Mouse (Mus musculus) CH12.LX (cell line): Measurements from ENCODE around the gene Sugct. TPM values are rescaled to one million over a fixed set of nuclear protein-coding genes. Genes with fewer than 3 reads are reported as not detected.

Experiments used
- DNase-seq: peaks from one replicate; pipeline ENCODE4 v3.0.0-alpha.2; 2013; ENCODE audit errors: extremely low read depth
- H3K27ac ChIP-seq: 2 replicates; pipeline ENCODE4 v1.5.1; 2012; ENCODE audit warnings: low read depth, mild to moderate bottlenecking, control low read depth, moderate library complexity; ENCODE audit not compliant: insufficient read depth
- H3K27me3 ChIP-seq: replicated peaks from 2 replicates; pipeline ENCODE3; 2012; ENCODE audit warnings: inconsistent platforms
- H3K36me3 ChIP-seq, 2 experiments: replicated peaks in 1 of 2; 2 replicates each; pipeline versions ENCODE3 to v1.6.1; 2012; ENCODE audit warnings: inconsistent platforms in 1 of 2, low read length in 1 of 2, mild to moderate bottlenecking in 1 of 2, mixed read lengths in 1 of 2, moderate library complexity in 1 of 2; ENCODE audit not compliant: control insufficient read depth in 1 of 2, insufficient read depth in 1 of 2
- H3K4me1 ChIP-seq, 2 experiments: 2 replicates each; pipeline ENCODE4 v1.6.1; 2012; ENCODE audit warnings: inconsistent platforms in 1 of 2, moderate library complexity in 1 of 2; ENCODE audit not compliant: insufficient read depth in 2 of 2, control insufficient read depth in 1 of 2
- H3K4me2 ChIP-seq: 2 replicates; pipeline ENCODE4 v1.6.1; 2012; ENCODE audit warnings: low read depth, mild to moderate bottlenecking, control low read depth; ENCODE audit not compliant: poor library complexity, insufficient read depth, severe bottlenecking
- H3K4me3 ChIP-seq, 3 experiments: fragments of 150-350 bp in 1 of 3; sonication (generic) in 1 of 3; replicated peaks in 1 of 3; 2 replicates each; pipeline versions ENCODE3 to v1.5.1; 2011 to 2012; ENCODE audit warnings: low read depth in 2 of 3, low read length in 2 of 3, mild to moderate bottlenecking in 2 of 3, moderate library complexity in 2 of 3, control low read depth in 1 of 3, improper control_type of control experiment in 1 of 3, inconsistent platforms in 1 of 3, mixed read lengths in 1 of 3; ENCODE audit not compliant: poor library complexity in 1 of 3
- H3K79me2 ChIP-seq: replicated peaks from 2 replicates; pipeline ENCODE4 v1.6.1; 2012; ENCODE audit warnings: mild to moderate bottlenecking, moderate library complexity; ENCODE audit not compliant: control insufficient read depth, poor library complexity, insufficient read depth, severe bottlenecking; ENCODE audit errors: extremely low read depth
- H3K9ac ChIP-seq: 2 replicates; pipeline ENCODE4 v1.6.1; 2012; ENCODE audit warnings: low read depth, mild to moderate bottlenecking, control low read depth, moderate library complexity; ENCODE audit not compliant: insufficient read depth
- H3K9me3 ChIP-seq: replicated peaks from 2 replicates; pipeline ENCODE3; 2012; ENCODE audit warnings: low read length, inconsistent platforms, mixed read lengths
- CHD2 ChIP-seq: IDR thresholded peaks from 2 replicates; pipeline ENCODE4 v1.6.1; 2011; ENCODE audit warnings: low read length, improper control_type of control experiment
- CTCF ChIP-seq, 2 experiments: IDR thresholded peaks in 1 of 2; conservative IDR thresholded peaks in 1 of 2; 2 replicates each; pipeline ENCODE4 v1.5.1; 2011 to 2012; ENCODE audit warnings: low read depth in 2 of 2, low read length in 2 of 2, improper control_type of control experiment in 1 of 2, inconsistent platforms in 1 of 2, mild to moderate bottlenecking in 1 of 2, moderate library complexity in 1 of 2
- GABPA ChIP-seq: IDR thresholded peaks from 2 replicates; pipeline ENCODE4 v1.6.1; 2012; ENCODE audit warnings: low read depth, low read length, improper control_type of control experiment, inconsistent platforms; ENCODE audit not compliant: insufficient replicate concordance
- HCFC1 ChIP-seq: IDR thresholded peaks from 2 replicates; pipeline ENCODE4 v1.6.1; 2012; ENCODE audit warnings: low read depth, mild to moderate bottlenecking, inconsistent platforms, low read length, improper control_type of control experiment
- IRF4 ChIP-seq: IDR thresholded peaks from 2 replicates; pipeline ENCODE4 v1.6.1; 2014; ENCODE audit warnings: low read depth, mild to moderate bottlenecking, inconsistent platforms, low read length, improper control_type of control experiment
- JUN ChIP-seq: IDR thresholded peaks from 2 replicates; pipeline ENCODE4 v1.6.1; 2011; ENCODE audit warnings: low read depth, mild to moderate bottlenecking, low read length, improper control_type of control experiment, moderate library complexity; ENCODE audit not compliant: insufficient read depth
- MEF2A ChIP-seq: IDR thresholded peaks from 2 replicates; pipeline ENCODE4 v1.6.1; 2014; ENCODE audit warnings: low read depth, mild to moderate bottlenecking, inconsistent platforms, low read length, improper control_type of control experiment, borderline replicate concordance
- MXI1 ChIP-seq: IDR thresholded peaks from 2 replicates; pipeline ENCODE4 v1.6.1; 2011; ENCODE audit warnings: mild to moderate bottlenecking, low read depth, low read length, improper control_type of control experiment
- NRF1 ChIP-seq: IDR thresholded peaks from 2 replicates; pipeline ENCODE4 v1.6.1; 2014; ENCODE audit warnings: low read depth, mild to moderate bottlenecking, inconsistent platforms, low read length, improper control_type of control experiment, moderate library complexity
- POLR2AphosphoS2 ChIP-seq: IDR thresholded peaks from 2 replicates; pipeline ENCODE4 v1.6.1; 2011; ENCODE audit warnings: low read depth, low read length, improper control_type of control experiment
- RAD21 ChIP-seq: IDR thresholded peaks from 2 replicates; pipeline ENCODE4 v1.6.1; 2011; ENCODE audit warnings: low read depth, mild to moderate bottlenecking, low read length, improper control_type of control experiment, moderate library complexity
- SIN3A ChIP-seq: IDR thresholded peaks from 2 replicates; pipeline ENCODE4 v1.6.1; 2012; ENCODE audit warnings: low read length, improper control_type of control experiment, inconsistent platforms
- TBP ChIP-seq: conservative IDR thresholded peaks from 2 replicates; pipeline ENCODE4 v1.6.1; 2011; ENCODE audit warnings: low read depth, low read length, improper control_type of control experiment
- UBTF ChIP-seq: IDR thresholded peaks from 2 replicates; pipeline ENCODE4 v1.6.1; 2012; ENCODE audit warnings: low read depth, mild to moderate bottlenecking, inconsistent platforms, low read length, improper control_type of control experiment, moderate library complexity
- USF1 ChIP-seq: IDR thresholded peaks from 2 replicates; pipeline ENCODE4 v1.6.1; 2014; ENCODE audit warnings: low read depth, mild to moderate bottlenecking, inconsistent platforms, low read length, improper control_type of control experiment
- ZKSCAN1 ChIP-seq: IDR thresholded peaks from 2 replicates; pipeline ENCODE4 v1.6.1; 2012; ENCODE audit warnings: low read depth, inconsistent platforms, low read length, improper control_type of control experiment, borderline replicate concordance
- dilution Hi-C: fragments of 300-500 bp; cut with MboI; formaldehyde crosslinking; loops from 2 replicates; pipeline ENCODE4 v1.14.3; 2020; ENCODE audit warnings: low sequenced_read_pairs; ENCODE audit not compliant: extremely low pct_unique_long_range_greater_than_20kb, extremely low pct_ligation_motif_present
- in situ Hi-C: fragments of 300-500 bp; cut with MboI; formaldehyde crosslinking; loops from 3 replicates; pipeline ENCODE4 v1.14.3; 2019; ENCODE audit warnings: low sequenced_read_pairs, low pct_ligation_motif_present, low pct_unique_long_range_greater_than_20kb, mixed read lengths
- polyA plus RNA-seq: library from polyadenylated mRNA; unstranded; fragments of >175 nt; gene quantifications from 2 replicates; pipeline ENCODE4 v1.2.1, GENCODE M21; 2012; ENCODE audit warnings: low read depth; ENCODE audit not compliant: insufficient read length
- total RNA-seq, 2 experiments: library from RNA; depleted of rRNA; stranded (reverse); fragments of 300-350 nt in 1 of 2; fragments of >200 nt in 1 of 2; gene quantifications; 2 replicates each; pipeline ENCODE4 v1.2.3; 2012 to 2014

Gene Sugct
- total and polyA plus RNA-seq, 3 experiments = 0.42 to 0.87 (median 0.56) TPM

- in situ Hi-C loops = no loop called here
- H3K9ac ChIP-seq = no peak overlapping the region
Observed at GRCm38 (mm10) chr13:17116073-17116472, 579.3 kb downstream of the Sugct start.

GRCm38 (mm10) chr13:17102372-17102771 is 593.0 kb downstream of the Sugct start:
- Histone ChIP-seq H3K4me1 (no peaks in the 10 kb centered on the region), H3K27ac (no peak overlapping the region), H3K4me2 (no peak overlapping the region), H3K9ac (no peak overlapping the region), H3K9me3 (no peaks in the 10 kb centered on the region), H3K4me3 (no peak overlapping the region), H3K79me2 (no peaks in the 10 kb centered on the region), H3K36me3 (no peaks in the 10 kb centered on the region), H3K27me3 (no peaks in the 10 kb centered on the region)
- dilution Hi-C loops = no loop called here
- in situ Hi-C loops = no loop called here
- no peak for TF ChIP-seq SIN3A
- TF ChIP-seq CHD2 = no peak
- no peak for TF ChIP-seq IRF4
- TF ChIP-seq RAD21 = no peak
- no peak for TF ChIP-seq GABPA
- TF ChIP-seq ZKSCAN1 = no peak
- TF ChIP-seq UBTF = no peak
- DNase-seq = no peak

More at GRCm38 (mm10) chr13:17116073-17116472, 579.3 kb downstream of the Sugct start:
- Histone ChIP-seq H3K4me1 (peaks cover 0 to 6% of the 10 kb centered on the region in 2 experiments; a peak in 1 of 4 replicates), H3K27me3 (no peaks in the 10 kb centered on the region), H3K36me3 (no peaks in the 10 kb centered on the region), H3K4me2 (no peak overlapping the region), H3K9me3 (no peaks in the 10 kb centered on the region), H3K79me2 (no peaks in the 10 kb centered on the region), H3K4me3 (no peak overlapping the region), H3K27ac (no peak overlapping the region)
- dilution Hi-C loops = no loop called here
- TF ChIP-seq NRF1 (no peak), USF1 (no peak), MEF2A (no peak), JUN (no peak), CTCF (conservative IDR thresholded peaks at IDR 0.05 in 1 of 2, IDR thresholded peaks at IDR 0.05 in 1 of 2; ENCODE audit: low read depth in 2 of 2, low read length in 2 of 2) (no peak), TBP (no peak), ZKSCAN1 (no peak), MXI1 (no peak)
- no peak for DNase-seq

DNA sequence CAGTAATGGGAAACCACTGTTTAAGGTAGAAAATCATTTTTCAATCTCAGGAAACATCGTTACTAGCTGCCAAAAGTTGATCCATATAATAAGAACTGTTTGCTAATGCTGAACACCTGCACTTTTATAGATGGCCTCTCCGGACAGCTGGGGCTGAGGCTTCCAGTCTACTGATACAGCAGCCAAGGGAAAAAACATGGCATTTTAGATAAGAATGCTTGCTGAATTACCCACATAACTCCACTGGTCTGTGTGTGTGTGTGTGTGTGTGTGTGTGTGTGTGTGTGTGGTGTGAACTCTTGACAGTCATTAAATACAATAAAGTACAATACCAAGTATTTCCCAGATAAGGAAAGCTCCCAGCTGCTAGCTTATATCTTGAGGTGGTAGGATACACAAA is 608.8 kb downstream of the Sugct start:
- Histone ChIP-seq H3K79me2 (no peaks in the 10 kb centered on the region), H3K4me3 (no peak overlapping the region), H3K4me1 (peaks cover 0 to 11% of the 10 kb centered on the region in 2 experiments; a peak in 1 of 4 replicates), H3K4me2 (no peak overlapping the region), H3K9ac (no peak overlapping the region), H3K27me3 (no peaks in the 10 kb centered on the region), H3K36me3 (no peaks in the 10 kb centered on the region), H3K27ac (no peak overlapping the region), H3K9me3 (no peaks in the 10 kb centered on the region)
- TF ChIP-seq HCFC1 (no peak), CTCF (conservative IDR thresholded peaks at IDR 0.05 in 1 of 2, IDR thresholded peaks at IDR 0.05 in 1 of 2; ENCODE audit: low read depth in 2 of 2, low read length in 2 of 2) (no peak), POLR2AphosphoS2 (no peak)
- DNase-seq = no peak
- dilution Hi-C loops (no loop called here), in situ Hi-C loops (no loop called here)
